Mouse (Mus musculus) intestine, embryonic 14.5 days (tissue): ENCODE data around the gene Pfkl. TPM values are rescaled to one million over a fixed set of nuclear protein-coding genes. Genes with fewer than 3 reads are reported as not detected.
"Not testable (repeated sequence)": the region's sequence is repeated elsewhere in the genome, so short reads cannot be mapped to it uniquely, and the experiment has no call there.

Source experiments
- ATAC-seq: fragments of 200-750 bp; cut with Nextera tagmentation; replicated peaks from 2 replicates; pipeline ENCODE4 v1.8.0; 2017; ENCODE audit warnings: low read depth, moderate number of reproducible peaks, moderate TSS enrichment, moderate library complexity; ENCODE audit not compliant: low FRiP score, low TSS enrichment
- DNase-seq: peaks from one replicate; pipeline ENCODE4 v3.0.0-alpha.2; 2018; ENCODE audit warnings: low spot score
- H3K27ac ChIP-seq: fragments of 300-500 bp; sonication (generic); 2 replicates; pipeline ENCODE4 v1.5.1; 2014; ENCODE audit warnings: low read depth, mild to moderate bottlenecking, control low read depth
- H3K27me3 ChIP-seq: fragments of 300-500 bp; sonication (generic); replicated peaks from 2 replicates; pipeline ENCODE4 v1.6.1; 2014; ENCODE audit warnings: low read length, control low read depth; ENCODE audit not compliant: control insufficient read depth, insufficient read depth
- H3K36me3 ChIP-seq: fragments of 300-500 bp; sonication (generic); 2 replicates; pipeline ENCODE4 v1.6.1; 2014; ENCODE audit warnings: low read length, control low read depth; ENCODE audit not compliant: control insufficient read depth, insufficient read depth
- H3K4me1 ChIP-seq: fragments of 300-500 bp; sonication (generic); replicated peaks from 2 replicates; pipeline ENCODE4 v1.6.1; 2014; ENCODE audit warnings: low read length, control low read depth, mixed read lengths; ENCODE audit not compliant: control insufficient read depth, insufficient read depth
- H3K4me2 ChIP-seq: fragments of 300-500 bp; sonication (generic); 2 replicates; pipeline ENCODE4 v1.6.1; 2014; ENCODE audit warnings: low read length
- H3K4me3 ChIP-seq: fragments of 300-500 bp; sonication (generic); 2 replicates; pipeline ENCODE4 v1.5.1; 2014; ENCODE audit warnings: low read depth, low read length, control low read depth, mixed read lengths
- H3K9ac ChIP-seq: fragments of 300-500 bp; sonication (generic); 2 replicates; pipeline ENCODE4 v1.6.1; 2014; ENCODE audit warnings: mild to moderate bottlenecking, low read length
- H3K9me3 ChIP-seq: fragments of 300-500 bp; sonication (generic); 2 replicates; pipeline ENCODE4 v1.6.1; 2016; ENCODE audit warnings: low read length, control low read depth; ENCODE audit not compliant: control insufficient read depth
- WGBS: fragments of 180-500 bp; shearing (Covaris S2); extraction: QIAGEN DNeasy Blood & Tissue Kit; methylation state at CpG from one replicate; pipeline ENCODE4 v1.1.7; 2014; 5-methylcytosine and 5-hydroxymethylcytosine counted together
- polyA plus RNA-seq: library from polyadenylated mRNA; unstranded; fragments of >200 nt; fragmentation: Nextera tagmentation; extraction: Ambion mirVana; gene quantifications from 2 replicates; pipeline ENCODE4 v1.2.1, GENCODE M21; 2014

Gene Pfkl
- polyA plus RNA-seq, 1 experiment from 2014 or later = 252 TPM

GRCm38 (mm10) chr10:78019291-78019690 is 9.4 kb upstream of the Pfkl start:
- 78% methylated on average over 4 of the region's 4 CpGs for WGBS
- no peaks in the 10 kb centered on the region for H3K36me3 ChIP-seq
- H3K27me3 ChIP-seq = no peaks in the 10 kb centered on the region
- H3K27ac ChIP-seq = no peak overlapping the region
- no peaks in the 10 kb centered on the region for H3K4me1 ChIP-seq
- no peak overlapping the region for H3K9ac ChIP-seq
- no peak for DNase-seq
- peak; percentile 74; the same call in 1 of the 2 replicates for ATAC-seq
- H3K4me2 ChIP-seq = no peak overlapping the region
- H3K9me3 ChIP-seq = no peaks in the 10 kb centered on the region
- no peak overlapping the region for H3K4me3 ChIP-seq

GRCm38 (mm10) chr10:78018797-78019203 is 8.9 kb upstream of the Pfkl start:
- ATAC-seq = peak; percentile 89
- H3K4me2 ChIP-seq = peak overlapping the region; percentile 47
- H3K27me3 ChIP-seq = no peaks in the 10 kb centered on the region
- no peak overlapping the region for H3K27ac ChIP-seq
- 26% methylated on average over 19 of the region's 19 CpGs for WGBS
- H3K9me3 ChIP-seq = no peaks in the 10 kb centered on the region
- H3K36me3 ChIP-seq = no peaks in the 10 kb centered on the region
- no peaks in the 10 kb centered on the region for H3K4me1 ChIP-seq
- H3K4me3 ChIP-seq = peak overlapping the region; percentile 20; the same call in 1 of the 2 replicates
- H3K9ac ChIP-seq = 0 out of 2 replicates have a peak overlapping the region, but pooled peaks have one; percentile 22
- peak; percentile 90 for DNase-seq

GRCm38 (mm10) chr10:78016366-78016765 is 6.5 kb upstream of the Pfkl start:
- no peak for DNase-seq
- ATAC-seq = no peak
- H3K4me3 ChIP-seq = no peak overlapping the region
- no peaks in the 10 kb centered on the region for H3K27me3 ChIP-seq
- H3K9ac ChIP-seq = no peak overlapping the region
- H3K27ac ChIP-seq = no peak overlapping the region
- H3K36me3 ChIP-seq = no peaks in the 10 kb centered on the region
- H3K9me3 ChIP-seq = no peaks in the 10 kb centered on the region
- 55% methylated on average over 5 of the region's 5 CpGs for WGBS
- no peaks in the 10 kb centered on the region for H3K4me1 ChIP-seq
- H3K4me2 ChIP-seq = no peak overlapping the region

GRCm38 (mm10) chr10:78015489-78015888 is 5.6 kb upstream of the Pfkl start:
- Histone ChIP-seq H3K4me1 (no peaks in the 10 kb centered on the region), H3K27me3 (no peaks in the 10 kb centered on the region), H3K36me3 (no peaks in the 10 kb centered on the region), H3K9me3 (no peaks in the 10 kb centered on the region), H3K27ac (no peak overlapping the region), H3K4me2 (no peak overlapping the region), H3K9ac (no peak overlapping the region), H3K4me3 (no peak overlapping the region)
- WGBS = 85% methylated on average over 1 of the region's 1 CpGs
- DNase-seq (no peak), ATAC-seq (no peak)

GRCm38 (mm10) chr10:78012661-78013495 is 3.0 kb upstream of the Pfkl start:
- Histone ChIP-seq H3K4me2 (no peak overlapping the region), H3K4me1 (peaks cover 9% of the 10 kb centered on the region), H3K4me3 (no peak overlapping the region), H3K9ac (no peak overlapping the region), H3K27me3 (no peaks in the 10 kb centered on the region), H3K27ac (no peak overlapping the region), H3K36me3 (no peaks in the 10 kb centered on the region), H3K9me3 (no peaks in the 10 kb centered on the region)
- WGBS = 94% methylated on average over 18 of the region's 18 CpGs
- DNase-seq = no peak
- ATAC-seq = no peak

GRCm38 (mm10) chr10:78011116-78011515 is 1.2 kb upstream of the Pfkl start:
- H3K27me3 ChIP-seq, DNase-seq, H3K9ac ChIP-seq, H3K36me3 ChIP-seq, H3K4me2 ChIP-seq, H3K9me3 ChIP-seq, ATAC-seq, H3K4me3 ChIP-seq, H3K27ac ChIP-seq: not testable (repeated sequence)
- peaks cover 26% of the 10 kb centered on the region for H3K4me1 ChIP-seq
- WGBS = 91% methylated on average over 5 of the region's 5 CpGs

- Histone ChIP-seq H3K27ac (no peak overlapping the region), H3K27me3 (no peaks in the 10 kb centered on the region), H3K4me3 (peak overlapping the region; percentile 69; the same call in 1 of the 2 replicates), H3K36me3 (0 out of 2 replicates have a peak, but pooled peaks cover 2% of the 10 kb centered on the region), H3K9me3 (no peaks in the 10 kb centered on the region), H3K4me1 (peaks cover 30% of the 10 kb centered on the region), H3K9ac (no peak overlapping the region), H3K4me2 (peak overlapping the region; percentile 55)
- 18% methylated on average over 10 of the region's 10 CpGs for WGBS
- DNase-seq = peak; percentile 62
- no peak for ATAC-seq
These were observed 452 bp upstream of the Pfkl start for GRCm38 (mm10) chr10:78010335-78010734.

- WGBS = under 1% methylated on average over 59 of the region's 59 CpGs
- Histone ChIP-seq H3K27ac (peak overlapping the region; percentile 98), H3K4me3 (peak overlapping the region; percentile 69), H3K4me2 (peak overlapping the region; percentile 55), H3K27me3 (no peaks in the 10 kb centered on the region), H3K9ac (peak overlapping the region; percentile 87), H3K4me1 (peaks cover 30% of the 10 kb centered on the region), H3K9me3 (no peaks in the 10 kb centered on the region), H3K36me3 (peaks cover 8% of the 10 kb centered on the region; the same call in 1 of the 2 replicates)
- DNase-seq (peak; percentile 98), ATAC-seq (peak; percentile 94)
These were observed 519 bp downstream of the Pfkl start for GRCm38 (mm10) chr10:78009184-78009944.
